Mouse (Mus musculus): Measurements from ENCODE around the gene Slc25a3.

Slc25a3 gene

DNA sequence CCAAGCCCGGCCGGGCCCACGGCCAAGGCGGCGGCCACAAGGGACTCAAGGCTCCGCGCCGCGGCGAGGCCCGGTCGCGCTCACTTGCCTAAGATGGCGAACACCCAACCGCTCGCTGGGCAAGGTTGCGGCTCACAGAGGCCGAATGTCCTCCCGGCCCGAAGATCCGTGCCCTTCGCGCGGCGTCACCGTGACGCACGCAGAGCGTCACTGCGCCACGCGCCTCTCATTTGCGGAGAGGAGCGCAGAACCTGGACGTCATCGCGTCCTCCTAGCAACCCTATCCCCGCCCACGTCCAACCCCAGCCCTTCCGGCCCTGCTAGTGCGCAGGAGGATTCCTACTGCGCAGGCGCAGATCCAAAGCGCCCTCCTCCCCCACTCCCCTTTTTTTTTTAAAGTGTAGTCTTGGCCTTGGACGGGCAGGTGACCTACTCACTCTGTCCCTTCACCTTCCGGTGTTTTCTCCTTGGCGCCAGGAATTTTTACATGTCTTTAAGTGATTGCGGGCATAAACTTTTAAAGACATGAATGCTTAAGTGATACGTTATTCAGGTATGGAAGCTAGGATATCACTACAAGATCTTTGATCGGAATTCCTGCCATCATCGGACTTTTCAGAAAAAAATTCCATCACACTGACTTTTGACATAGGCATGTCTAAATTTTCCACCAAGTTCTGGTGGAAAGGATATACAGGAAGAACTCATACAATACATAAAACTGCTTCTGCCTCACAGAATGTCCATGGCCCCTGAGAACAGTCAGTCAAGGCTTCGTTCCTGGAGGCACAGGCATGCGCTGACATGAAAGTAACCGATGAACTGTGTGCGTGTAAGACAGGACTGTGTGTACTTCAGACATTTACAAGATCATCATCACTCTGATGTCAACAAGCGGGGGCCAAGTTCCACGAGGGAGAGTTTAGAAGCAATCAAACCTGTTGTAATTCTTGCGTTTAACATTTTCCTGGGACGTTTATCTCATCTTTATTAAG is at the start of gene Slc25a3:
Slc25a3 (minus strand) TSS at position 232 of the 995 bp plus-strand sequence.
- POLR2A ChIA-PET = interaction anchor here in 3 of 4 experiments (0.6 to 3.9 kb wide), 31 partner anchors 8 to 112 kb away, joined by 3 to 16 read pairs (median 4); partner anchors contain the start of genes Apaf1 (in 2 of the 3), Ikbip (in 2 of the 3) and Tmpo (in 1 of the 3)
- CTCF ChIA-PET = interaction anchor here in 3 of 4 experiments (0.6 to 2.0 kb wide), 5 partner anchors 15 to 96 kb away, joined by 3 to 6 read pairs (median 3); partner anchors contain the start of genes Apaf1 (in 1 of the 3) and Ikbip (in 1 of the 3)

DNA sequence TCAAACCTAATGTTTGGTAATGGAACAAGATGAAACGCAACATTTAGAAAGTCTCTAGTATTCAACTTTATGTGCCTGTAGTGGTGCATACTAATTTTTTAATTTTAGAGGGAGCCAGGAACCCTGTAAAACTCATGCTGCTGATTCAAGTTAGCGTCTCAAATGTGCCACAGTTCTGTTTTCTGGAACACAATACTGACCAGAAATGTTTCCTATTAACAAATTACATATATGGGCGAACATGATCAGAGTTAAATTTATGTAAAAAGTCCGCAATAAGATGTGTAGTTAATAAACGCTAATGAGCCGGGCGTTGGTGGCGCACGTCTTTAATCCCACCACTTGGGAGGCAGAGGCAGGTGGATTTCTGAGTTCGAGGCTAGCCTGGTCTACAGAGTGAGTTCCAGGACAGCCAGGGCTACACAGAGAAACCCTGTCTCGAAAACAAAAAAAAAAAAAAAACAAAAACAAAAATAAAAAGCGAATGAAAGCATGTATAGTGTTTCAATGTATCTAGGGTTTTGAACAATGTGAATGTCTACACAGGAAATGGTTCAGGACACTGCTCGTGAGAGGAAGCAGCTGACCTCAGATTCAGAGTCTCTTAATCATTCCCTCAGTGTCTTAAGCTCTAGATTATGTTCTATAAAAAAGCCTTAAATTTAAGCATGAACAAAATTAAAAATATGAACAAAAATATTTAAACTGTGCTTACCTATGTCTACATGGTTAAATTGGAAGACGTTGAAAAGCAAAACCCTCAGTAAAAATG is 48.7 kb upstream of the Slc25a3 start:
- POLR2A ChIA-PET = interaction anchor here (0.7 to 12.6 kb wide), 18 partner anchors 9 to 345 kb away, joined by 3 to 333 read pairs (median 8); partner anchors contain the start of genes Tmpo (in 3 of the 4), Apaf1 (in 1 of the 4) and Ikbip (in 1 of the 4)
- CTCF ChIA-PET = interaction anchor here in 1 of 4 experiments (1.3 kb wide), 1 partner anchor 12 kb away, joined by 7 read pairs; no protein-coding TSS in a partner anchor

DNA sequence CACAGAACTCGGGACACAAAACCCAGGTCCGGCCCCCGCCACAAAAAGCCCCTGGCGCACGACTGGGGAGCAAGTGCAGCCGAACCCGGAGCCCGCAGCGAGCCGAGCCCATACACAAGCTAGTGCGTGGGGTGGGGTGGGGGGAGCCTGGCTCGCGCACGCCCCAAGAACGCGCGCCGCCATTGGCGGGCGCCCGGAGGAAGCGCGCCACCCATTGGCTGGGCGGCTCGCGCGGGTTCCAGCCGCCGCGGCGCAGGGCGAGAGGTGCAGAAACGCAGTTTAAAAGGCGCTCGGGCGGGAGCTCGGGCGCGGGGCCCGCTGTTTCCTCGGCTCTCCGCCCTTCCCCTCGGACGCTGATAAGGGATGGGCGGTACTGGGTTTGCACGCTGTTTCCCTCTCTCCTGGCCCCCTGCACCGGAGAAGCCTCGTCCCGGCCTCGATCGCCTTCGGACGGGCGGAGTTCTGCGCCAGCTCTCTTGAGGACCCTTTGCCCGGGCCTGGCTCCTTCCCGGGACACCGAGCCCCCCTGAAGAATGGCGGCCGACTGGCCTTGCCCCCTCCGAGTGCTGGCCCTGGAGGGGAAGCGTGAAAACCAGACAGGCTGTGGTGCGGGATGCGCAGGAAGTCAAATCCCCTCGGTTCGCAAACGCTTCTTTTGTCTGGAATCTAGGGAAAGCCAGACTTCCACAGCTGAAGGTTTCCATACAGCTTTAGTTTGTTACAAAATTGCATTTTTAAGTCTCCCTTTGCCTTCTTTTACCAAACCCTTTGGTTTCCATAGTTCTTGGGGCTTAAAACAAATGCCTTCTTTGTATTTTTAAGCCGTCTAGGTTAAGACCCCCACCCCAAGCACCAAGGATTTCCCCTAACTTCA is 47.8 kb upstream of the Slc25a3 start:
- ChIA-PET POLR2A (interaction anchor here (0.5 to 12.6 kb wide), 55 partner anchors 9 to 1427 kb away, joined by 3 to 333 read pairs (median 5); partner anchors contain the start of genes Tmpo (in 4 of the 4), Apaf1 (in 3 of the 4), Ikbip (in 3 of the 4) and Slc25a3 (in 1 of the 4)), CTCF (interaction anchor here in 3 of 4 experiments (0.5 to 1.3 kb wide), 11 partner anchors 9 to 170 kb away, joined by 3 to 7 read pairs (median 3); no protein-coding TSS in a partner anchor)

DNA sequence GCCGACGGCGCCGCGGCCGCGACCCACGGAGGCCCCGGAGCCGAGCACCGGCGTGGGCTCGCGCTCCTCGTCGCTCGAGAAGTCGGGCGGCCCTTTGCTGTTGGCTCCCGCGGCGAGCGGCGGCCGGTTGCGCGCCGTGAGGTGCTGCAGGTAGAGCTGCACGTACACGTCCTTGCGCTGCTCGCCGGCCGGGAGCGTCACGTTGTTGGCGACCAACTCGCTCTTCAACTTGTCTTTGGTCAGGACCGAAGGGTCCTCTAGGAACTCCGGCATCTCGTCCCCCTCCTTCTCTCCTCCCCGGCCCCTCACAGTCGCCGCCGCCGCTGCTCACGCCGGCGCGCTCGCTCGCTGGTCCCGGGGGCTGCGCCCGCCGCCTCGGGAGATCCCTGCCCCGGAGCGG is 47.2 kb upstream of the Slc25a3 start:
- CTCF ChIA-PET = interaction anchor here in 3 of 4 experiments (0.6 to 1.3 kb wide), 8 partner anchors 9 to 110 kb away, joined by 3 to 7 read pairs (median 4); no protein-coding TSS in a partner anchor
- POLR2A ChIA-PET = interaction anchor here (0.6 to 12.6 kb wide), 48 partner anchors 9 to 1427 kb away, joined by 3 to 333 read pairs (median 5); partner anchors contain the start of genes Tmpo (in 4 of the 4), Apaf1 (in 3 of the 4), Ikbip (in 3 of the 4) and Slc25a3 (in 1 of the 4)

DNA sequence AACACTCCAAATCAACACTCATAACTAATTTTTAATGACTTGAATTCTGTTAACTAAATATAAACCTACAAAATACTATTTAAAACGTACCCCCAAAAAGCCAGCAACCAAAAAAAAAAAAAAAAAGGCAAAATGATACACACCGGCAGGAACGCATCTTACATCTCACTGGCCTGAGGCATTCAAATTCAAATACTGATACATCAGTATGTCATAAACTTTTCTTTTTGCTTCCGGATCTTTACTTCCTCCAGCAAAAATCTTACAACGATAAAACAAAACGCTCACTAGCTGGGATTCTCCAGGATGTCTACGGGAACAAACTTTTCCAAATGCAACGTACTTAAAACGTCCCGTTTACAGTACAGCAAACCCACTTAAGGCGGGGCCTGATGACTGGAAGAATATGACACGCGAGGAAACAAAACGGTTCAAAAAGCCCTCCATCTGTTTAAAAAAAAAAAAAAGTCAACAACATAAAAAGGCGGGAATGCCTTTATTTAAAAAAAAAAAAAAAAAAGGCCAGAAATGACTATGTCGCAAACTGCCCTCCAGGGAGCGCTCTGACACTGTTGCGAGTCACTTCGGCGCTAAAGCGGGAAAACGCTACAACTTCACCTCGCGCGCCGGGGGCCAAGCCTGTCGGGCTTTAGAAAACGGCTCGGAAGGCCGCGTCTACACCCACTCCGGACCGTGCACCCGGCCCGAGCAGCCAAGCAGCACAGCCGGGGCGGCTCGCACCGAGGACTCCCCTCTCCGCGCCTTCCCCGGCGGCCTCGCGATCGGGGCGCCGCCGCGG is 46.5 kb upstream of the Slc25a3 start:
- CTCF ChIA-PET = interaction anchor here in 1 of 4 experiments (0.7 kb wide), 3 partner anchors 9 to 16 kb away, joined by 3 to 6 read pairs (median 4); no protein-coding TSS in a partner anchor

DNA sequence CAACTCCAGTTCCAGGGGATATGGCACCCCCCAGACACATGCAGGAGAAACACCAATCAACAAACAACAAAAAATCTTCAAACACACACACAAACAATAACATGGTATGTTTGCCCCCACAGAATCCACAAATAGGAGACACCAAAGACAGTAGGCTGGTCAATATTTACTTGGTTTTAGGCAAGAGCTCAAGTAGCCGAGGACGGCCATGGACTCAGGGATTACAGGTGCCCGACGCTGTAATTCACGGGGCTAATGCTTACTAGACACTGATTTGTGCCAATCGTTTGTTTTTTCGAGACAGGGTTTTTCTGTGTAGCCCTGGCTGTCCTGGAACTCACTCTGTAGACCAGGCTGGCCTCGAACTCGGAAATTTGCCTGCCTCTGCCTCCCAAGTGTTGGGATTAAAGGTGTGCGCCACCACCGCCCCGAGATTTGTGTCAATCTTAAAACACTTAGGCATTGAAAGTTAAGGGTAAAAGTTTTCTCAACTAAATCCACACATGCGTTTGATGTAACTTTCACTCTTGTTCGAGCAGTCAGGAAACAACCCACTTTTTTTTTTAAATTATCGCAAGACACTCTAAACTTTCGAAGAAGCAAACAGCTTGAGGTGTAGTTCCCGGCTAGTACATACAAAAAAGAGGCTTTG is 45.7 kb upstream of the Slc25a3 start:
- ChIA-PET CTCF (interaction anchor here in 1 of 4 experiments (0.7 kb wide), 1 partner anchor 15 kb away, joined by 4 read pairs; no protein-coding TSS in a partner anchor), POLR2A (interaction anchor here (0.6 to 12.6 kb wide), 18 partner anchors 8 to 552 kb away, joined by 3 to 333 read pairs (median 4); partner anchors contain the start of genes Tmpo (in 3 of the 4), Apaf1 (in 1 of the 4) and Ikbip (in 1 of the 4))

More for the DNA sequence above, 46.5 kb upstream of the Slc25a3 start:
- POLR2A ChIA-PET = interaction anchor here (0.6 to 12.6 kb wide), 24 partner anchors 9 to 1316 kb away, joined by 3 to 333 read pairs (median 4); partner anchors contain the start of gene Tmpo (in 3 of the 4)

DNA sequence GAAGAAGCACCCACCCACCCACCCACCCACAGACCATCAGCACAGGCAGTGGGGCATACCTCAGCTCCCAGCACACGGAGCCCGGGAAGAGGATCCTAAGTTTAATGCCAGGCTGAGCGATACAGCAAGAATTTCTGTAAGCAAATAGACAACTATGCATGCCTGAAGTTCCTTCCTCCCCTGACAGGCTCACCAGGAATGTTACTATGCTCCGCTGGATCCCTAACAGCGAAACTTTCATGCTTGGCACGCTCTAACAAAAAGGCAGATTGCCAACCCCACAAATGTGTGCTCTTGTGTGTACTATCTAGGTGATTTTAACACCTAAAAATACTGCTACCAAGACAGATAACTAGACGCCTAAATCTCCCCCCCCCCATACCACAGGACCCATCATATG is 43.5 kb upstream of the Slc25a3 start:
- ChIA-PET POLR2A (interaction anchor here (0.6 to 12.6 kb wide), 34 partner anchors 9 to 1504 kb away, joined by 3 to 333 read pairs (median 5); partner anchors contain the start of genes Tmpo (in 3 of the 4), Apaf1 (in 2 of the 4), Ikbip (in 2 of the 4) and Slc25a3 (in 2 of the 4)), CTCF (interaction anchor here (0.5 to 1.7 kb wide), 24 partner anchors 9 to 222 kb away, joined by 3 to 21 read pairs (median 5); partner anchors contain the start of genes Apaf1 (in 1 of the 4) and Ikbip (in 1 of the 4))

DNA sequence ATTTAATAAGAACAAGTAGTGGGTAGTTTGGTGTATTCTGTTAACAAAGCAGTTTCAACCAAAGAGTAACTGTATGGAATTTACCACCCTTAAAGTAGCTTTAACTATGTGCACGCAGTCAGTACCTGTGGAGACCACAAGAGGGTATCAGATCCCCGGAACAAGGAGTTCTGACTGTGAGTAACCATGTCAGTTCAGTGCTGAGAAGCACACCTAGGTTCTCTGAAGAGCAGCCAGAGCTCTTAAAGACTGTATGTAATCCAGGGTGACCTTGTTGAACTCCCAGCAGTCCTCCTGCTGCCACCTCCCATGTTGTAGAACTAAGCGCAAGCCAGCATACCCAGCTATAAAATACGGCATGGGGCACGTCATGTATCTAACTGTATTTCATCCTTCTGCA is 43.0 kb upstream of the Slc25a3 start:
- ChIA-PET CTCF (interaction anchor here (0.5 to 1.7 kb wide), 30 partner anchors 9 to 477 kb away, joined by 3 to 21 read pairs (median 4); partner anchors contain the start of genes Apaf1 (in 1 of the 4) and Ikbip (in 1 of the 4)), POLR2A (interaction anchor here (0.6 to 12.6 kb wide), 35 partner anchors 9 to 1505 kb away, joined by 3 to 333 read pairs (median 4); partner anchors contain the start of genes Tmpo (in 3 of the 4), Apaf1 (in 2 of the 4), Ikbip (in 2 of the 4) and Slc25a3 (in 2 of the 4))

DNA sequence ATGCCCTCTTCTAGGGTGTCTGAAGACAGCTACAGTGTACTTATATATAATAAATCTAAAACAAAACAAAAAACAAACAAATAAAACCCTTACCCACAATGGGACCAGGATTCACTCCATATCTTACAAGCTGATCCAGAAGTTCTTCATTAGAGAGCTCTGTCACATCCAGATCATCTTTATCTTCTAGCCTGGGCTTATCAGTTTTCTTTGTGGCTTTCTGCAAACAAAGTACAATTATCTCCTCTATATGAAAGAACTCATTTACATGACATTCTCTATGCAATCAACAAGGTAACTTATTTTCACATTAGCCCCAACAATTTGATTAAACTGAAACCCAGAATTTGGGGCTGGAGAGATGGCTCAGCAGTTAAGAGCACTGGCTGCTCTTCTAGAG is 42.0 kb upstream of the Slc25a3 start:
- ChIA-PET CTCF (interaction anchor here in 1 of 4 experiments (0.6 kb wide), 1 partner anchor 285 kb away, joined by 3 read pairs; no protein-coding TSS in a partner anchor), POLR2A (interaction anchor here in 2 of 4 experiments (0.6 to 12.6 kb wide), 7 partner anchors 8 to 28 kb away, joined by 3 to 333 read pairs (median 10); partner anchors contain the start of gene Tmpo (in 1 of the 2))

DNA sequence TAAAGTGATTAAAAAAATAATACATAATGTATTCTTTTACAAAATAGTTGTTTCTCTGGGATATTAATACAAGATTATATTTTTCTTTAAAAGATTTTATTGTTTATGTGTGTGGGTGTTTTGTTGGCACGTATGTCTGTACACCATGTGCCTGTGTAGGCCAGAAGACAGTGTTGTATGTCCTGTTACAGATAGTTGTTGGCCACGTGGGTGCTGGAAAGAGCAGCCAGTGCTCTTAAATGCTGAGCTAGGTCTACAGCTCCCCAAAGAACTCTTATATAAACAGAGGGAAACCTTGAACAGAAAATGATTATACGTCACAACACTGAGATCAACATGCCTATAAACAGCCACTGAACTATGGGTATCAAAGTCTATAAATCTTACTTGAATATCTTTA is 40.6 kb upstream of the Slc25a3 start:
- ChIA-PET CTCF (interaction anchor here in 2 of 4 experiments (0.5 to 1.1 kb wide), 2 partner anchors 23 to 436 kb away, joined by 3 read pairs; no protein-coding TSS in a partner anchor), POLR2A (interaction anchor here in 3 of 4 experiments (0.9 to 12.6 kb wide), 6 partner anchors 9 to 29 kb away, joined by 3 to 333 read pairs (median 6); partner anchors contain the start of gene Tmpo (in 1 of the 3))

DNA sequence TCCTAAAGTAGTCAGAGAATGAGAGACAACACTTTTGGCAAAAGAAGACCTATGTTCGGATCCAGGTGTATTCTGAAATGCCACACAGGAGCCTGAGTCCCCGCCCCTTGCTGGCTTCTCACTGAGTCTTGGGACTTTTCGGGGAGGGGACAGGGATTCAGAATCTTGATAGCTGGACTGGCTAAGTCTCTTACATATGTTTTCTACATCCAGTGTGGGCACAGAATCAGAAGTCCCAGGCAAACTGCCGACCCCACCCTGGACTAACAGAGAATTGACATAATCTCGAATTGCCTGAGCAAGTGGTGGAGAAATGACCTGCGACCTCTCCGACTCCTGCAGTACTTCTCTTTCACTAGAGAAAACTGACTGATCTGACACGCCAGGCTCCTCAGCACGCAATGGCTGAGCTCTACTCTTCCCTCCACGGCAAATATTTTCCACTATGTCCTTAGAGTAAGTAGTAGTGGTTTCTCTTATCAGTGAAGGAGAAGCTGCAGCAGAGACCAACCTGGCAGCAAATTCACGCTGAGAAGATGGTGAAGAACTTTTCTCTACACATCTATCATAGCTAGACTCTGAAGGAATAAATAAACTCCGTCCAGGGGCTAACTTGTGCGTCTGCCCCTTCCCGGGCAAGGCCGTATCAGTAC is 38.8 kb upstream of the Slc25a3 start:
- ChIA-PET POLR2A (interaction anchor here in 3 of 4 experiments (0.6 to 12.6 kb wide), 21 partner anchors 8 to 80 kb away, joined by 3 to 333 read pairs (median 6); partner anchors contain the start of genes Apaf1 (in 1 of the 3), Ikbip (in 1 of the 3) and Tmpo (in 1 of the 3)), CTCF (interaction anchor here in 1 of 4 experiments (1.1 kb wide), 1 partner anchor 9 kb away, joined by 4 read pairs; no protein-coding TSS in a partner anchor)

DNA sequence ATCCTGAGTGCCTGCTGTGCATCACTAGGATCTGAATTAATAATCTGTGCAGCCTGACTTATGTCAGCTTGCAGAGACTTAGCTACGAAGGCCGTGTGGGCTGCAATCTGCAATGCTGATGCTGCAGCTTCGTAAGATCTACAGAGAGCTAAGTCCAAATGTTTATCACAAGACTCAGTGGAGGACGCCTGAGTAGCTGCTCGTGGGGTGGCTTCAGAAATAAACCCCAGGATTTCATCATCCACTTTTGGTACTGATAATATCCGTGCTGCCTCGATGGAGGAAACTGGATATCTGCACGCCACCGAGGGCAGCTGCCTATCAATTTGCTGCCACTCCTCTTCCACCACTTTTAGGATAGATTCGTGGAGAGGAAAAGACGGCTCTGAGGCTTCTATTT is 38.2 kb upstream of the Slc25a3 start:
- POLR2A ChIA-PET = interaction anchor here (0.6 to 12.6 kb wide), 18 partner anchors 8 to 1537 kb away, joined by 3 to 333 read pairs (median 5); partner anchors contain the start of genes Apaf1 (in 1 of the 4), Ikbip (in 1 of the 4) and Tmpo (in 1 of the 4)
- CTCF ChIA-PET = interaction anchor here in 1 of 4 experiments (1.1 kb wide), 1 partner anchor 9 kb away, joined by 4 read pairs; no protein-coding TSS in a partner anchor

DNA sequence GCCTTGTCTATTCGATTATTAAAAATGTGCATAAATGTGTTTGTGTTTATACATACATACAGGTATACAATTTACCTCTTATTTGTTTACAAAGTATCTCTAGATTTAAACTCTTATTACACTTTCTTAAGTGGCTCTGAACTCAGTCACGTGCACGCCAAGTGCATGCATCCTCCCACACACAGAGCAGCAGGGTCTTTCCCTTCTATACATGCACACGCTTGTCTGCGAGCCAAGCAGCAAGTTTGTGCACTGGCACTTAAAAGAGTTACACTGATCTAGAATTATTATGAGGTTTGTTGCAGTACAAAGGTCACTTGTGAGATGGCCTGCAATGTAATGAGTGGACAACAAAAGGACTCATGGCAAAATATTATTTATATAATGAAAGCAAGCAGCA is 37.1 kb upstream of the Slc25a3 start:
- CTCF ChIA-PET = no interaction called here

More for the DNA sequence above, 37.1 kb upstream of the Slc25a3 start:
- POLR2A ChIA-PET = interaction anchor here in 3 of 4 experiments (0.7 to 12.6 kb wide), 13 partner anchors 8 to 79 kb away, joined by 3 to 333 read pairs (median 8); partner anchors contain the start of genes Apaf1 (in 1 of the 3), Ikbip (in 1 of the 3) and Tmpo (in 1 of the 3)

Data from embryonic stem cell, embryonic (primary cell).